Mouse (Mus musculus): ENCODE measurements around the gene Gdpd3. TPM values are rescaled to one million over a fixed set of nuclear protein-coding genes. Genes with fewer than 3 reads are reported as not detected.

The Gdpd3 gene
- polyA plus RNA-seq, 1 experiment from 2014 or later, result 2.0 TPM

GRCm38 (mm10) chr7:126767001-126767400, 867 bp downstream of the Gdpd3 start:
- no peak overlapping the region for H3K27ac ChIP-seq (ENCODE audit: low read depth, low read length)
- H3K9ac ChIP-seq (ENCODE audit: low read depth, low read length), result no peak overlapping the region
- no peaks in the 10 kb centered on the region for H3K27me3 ChIP-seq (ENCODE audit: control insufficient read depth, insufficient read depth, low read length)
- WGBS, result 93% methylated on average over 8 of the region's 8 CpGs
- H3K9me3 ChIP-seq (ENCODE audit: control insufficient read depth, low read length), result no peaks in the 10 kb centered on the region
- peaks cover 87% of the 10 kb centered on the region for H3K36me3 ChIP-seq (ENCODE audit: control insufficient read depth, insufficient read depth, low read length)
- no peak overlapping the region for H3K4me2 ChIP-seq (replicated peaks; ENCODE audit: low read depth, low read length)
- H3K4me3 ChIP-seq (ENCODE audit: low read length), result no peak overlapping the region
- no peak for ATAC-seq (ENCODE audit: low FRiP score, low TSS enrichment)
- no peaks in the 10 kb centered on the region for H3K4me1 ChIP-seq (ENCODE audit: control insufficient read depth, insufficient read depth, low read length)

GRCm38 (mm10) chr7:126770784-126771183, 4.7 kb downstream of the Gdpd3 start:
- no peak overlapping the region for H3K4me3 ChIP-seq (ENCODE audit: low read length)
- no peak for ATAC-seq (ENCODE audit: low FRiP score, low TSS enrichment)
- H3K4me1 ChIP-seq (ENCODE audit: control insufficient read depth, insufficient read depth, low read length), result no peaks in the 10 kb centered on the region
- no peak overlapping the region for H3K27ac ChIP-seq (ENCODE audit: low read depth, low read length)
- H3K27me3 ChIP-seq (ENCODE audit: control insufficient read depth, insufficient read depth, low read length), result no peaks in the 10 kb centered on the region
- H3K36me3 ChIP-seq (ENCODE audit: control insufficient read depth, insufficient read depth, low read length), result peaks cover 55% of the 10 kb centered on the region
- WGBS, result 86% methylated on average over 11 of the region's 12 CpGs
- no peaks in the 10 kb centered on the region for H3K9me3 ChIP-seq (ENCODE audit: control insufficient read depth, low read length)
- H3K9ac ChIP-seq (ENCODE audit: low read depth, low read length), result no peak overlapping the region
- no peak overlapping the region for H3K4me2 ChIP-seq (replicated peaks; ENCODE audit: low read depth, low read length)

- ATAC-seq (ENCODE audit: low FRiP score, low TSS enrichment), result no peak
- H3K9ac ChIP-seq (ENCODE audit: low read depth, low read length), result no peak overlapping the region
- H3K4me1 ChIP-seq (ENCODE audit: control insufficient read depth, insufficient read depth, low read length), result peaks cover 9% of the 10 kb centered on the region
- peaks cover 30% of the 10 kb centered on the region for H3K36me3 ChIP-seq (ENCODE audit: control insufficient read depth, insufficient read depth, low read length)
- no peak overlapping the region for H3K27ac ChIP-seq (ENCODE audit: low read depth, low read length)
- WGBS, result 56% methylated on average over 2 of the region's 2 CpGs
- H3K9me3 ChIP-seq (ENCODE audit: control insufficient read depth, low read length), result no peaks in the 10 kb centered on the region
- no peaks in the 10 kb centered on the region for H3K27me3 ChIP-seq (ENCODE audit: control insufficient read depth, insufficient read depth, low read length)
- H3K4me2 ChIP-seq (replicated peaks; ENCODE audit: low read depth, low read length), result no peak overlapping the region
- H3K4me3 ChIP-seq (ENCODE audit: low read length), result no peak overlapping the region
Observed at GRCm38 (mm10) chr7:126773351-126773750, 7.2 kb downstream of the Gdpd3 start.

- no peak overlapping the region for H3K4me2 ChIP-seq (replicated peaks; ENCODE audit: low read depth, low read length)
- WGBS, result 77% methylated on average over 2 of the region's 2 CpGs
- no peak overlapping the region for H3K9ac ChIP-seq (ENCODE audit: low read depth, low read length)
- no peak for ATAC-seq (ENCODE audit: low FRiP score, low TSS enrichment)
- no peaks in the 10 kb centered on the region for H3K9me3 ChIP-seq (ENCODE audit: control insufficient read depth, low read length)
- no peaks in the 10 kb centered on the region for H3K27me3 ChIP-seq (ENCODE audit: control insufficient read depth, insufficient read depth, low read length)
- H3K36me3 ChIP-seq (ENCODE audit: control insufficient read depth, insufficient read depth, low read length), result peaks cover 20% of the 10 kb centered on the region
- H3K27ac ChIP-seq (ENCODE audit: low read depth, low read length), result no peak overlapping the region
- no peak overlapping the region for H3K4me3 ChIP-seq (ENCODE audit: low read length)
- H3K4me1 ChIP-seq (ENCODE audit: control insufficient read depth, insufficient read depth, low read length), result peaks cover 11% of the 10 kb centered on the region
Observed at GRCm38 (mm10) chr7:126774463-126774862, 8.3 kb downstream of the Gdpd3 start.

- Histone ChIP-seq H3K4me3 (ENCODE audit: low read length) (no peak overlapping the region), H3K36me3 (ENCODE audit: control insufficient read depth, insufficient read depth, low read length) (peaks cover 12% of the 10 kb centered on the region), H3K9me3 (ENCODE audit: control insufficient read depth, low read length) (no peaks in the 10 kb centered on the region), H3K9ac (ENCODE audit: low read depth, low read length) (peak overlapping the region; percentile 23; the same call in 1 of the 2 replicates), H3K4me2 (replicated peaks; ENCODE audit: low read depth, low read length) (no peak overlapping the region), H3K27me3 (ENCODE audit: control insufficient read depth, insufficient read depth, low read length) (no peaks in the 10 kb centered on the region), H3K27ac (ENCODE audit: low read depth, low read length) (no peak overlapping the region), H3K4me1 (ENCODE audit: control insufficient read depth, insufficient read depth, low read length) (peaks cover 20% of the 10 kb centered on the region)
- 82% methylated on average over 10 of the region's 10 CpGs for WGBS
- no peak for ATAC-seq (ENCODE audit: low FRiP score, low TSS enrichment)
Observed at GRCm38 (mm10) chr7:126775185-126775977, 9.2 kb downstream of the Gdpd3 start.

GRCm38 (mm10) chr7:126775978-126776234, 9.8 kb downstream of the Gdpd3 start:
- Histone ChIP-seq H3K9ac (ENCODE audit: low read depth, low read length) (peak overlapping the region; percentile 23; the same call in 1 of the 2 replicates), H3K4me1 (ENCODE audit: control insufficient read depth, insufficient read depth, low read length) (peaks cover 22% of the 10 kb centered on the region), H3K9me3 (ENCODE audit: control insufficient read depth, low read length) (no peaks in the 10 kb centered on the region), H3K27ac (ENCODE audit: low read depth, low read length) (no peak overlapping the region; the same call in 1 of the 2 replicates), H3K4me2 (replicated peaks; ENCODE audit: low read depth, low read length) (peak overlapping the region; percentile 97), H3K36me3 (ENCODE audit: control insufficient read depth, insufficient read depth, low read length) (peaks cover 11% of the 10 kb centered on the region), H3K27me3 (ENCODE audit: control insufficient read depth, insufficient read depth, low read length) (no peaks in the 10 kb centered on the region), H3K4me3 (ENCODE audit: low read length) (no peak overlapping the region)
- ATAC-seq (ENCODE audit: low FRiP score, low TSS enrichment), result no peak
- 60% methylated on average over 3 of the region's 3 CpGs for WGBS

GRCm38 (mm10) chr7:126776598-126777057, 10.5 kb downstream of the Gdpd3 start, which contains the start of gene Ypel3:
Ypel3 (plus strand) TSS chr7:126776955.
- H3K4me3 ChIP-seq (ENCODE audit: low read length), result peak within 1 kb of the TSS; percentile 73
- H3K9me3 ChIP-seq (ENCODE audit: control insufficient read depth, low read length), result no peaks in the 10 kb centered on the region
- no peaks in the 10 kb centered on the region for H3K27me3 ChIP-seq (ENCODE audit: control insufficient read depth, insufficient read depth, low read length)
- peaks cover 29% of the 10 kb centered on the region for H3K4me1 ChIP-seq (ENCODE audit: control insufficient read depth, insufficient read depth, low read length)
- peak within 1 kb of the TSS; percentile 82 for H3K9ac ChIP-seq (ENCODE audit: low read depth, low read length)
- ATAC-seq (ENCODE audit: low FRiP score, low TSS enrichment), result peak; percentile 88
- peaks cover 6% of the 10 kb centered on the region; the same call in 1 of the 2 replicates for H3K36me3 ChIP-seq (ENCODE audit: control insufficient read depth, insufficient read depth, low read length)
- peak within 1 kb of the TSS; percentile 77 for H3K27ac ChIP-seq (ENCODE audit: low read depth, low read length)
- WGBS, result under 1% methylated on average over 36 of the region's 37 CpGs
- H3K4me2 ChIP-seq (replicated peaks; ENCODE audit: low read depth, low read length), result peak within 1 kb of the TSS; percentile 97

GRCm38 (mm10) chr7:126777476-126777875, 11.3 kb downstream of the Gdpd3 start:
- Histone ChIP-seq H3K27ac (ENCODE audit: low read depth, low read length) (no peak overlapping the region), H3K9me3 (ENCODE audit: control insufficient read depth, low read length) (no peaks in the 10 kb centered on the region), H3K4me3 (ENCODE audit: low read length) (peak overlapping the region; percentile 73), H3K4me1 (ENCODE audit: control insufficient read depth, insufficient read depth, low read length) (peaks cover 29% of the 10 kb centered on the region), H3K36me3 (ENCODE audit: control insufficient read depth, insufficient read depth, low read length) (peaks cover 6% of the 10 kb centered on the region; the same call in 1 of the 2 replicates), H3K27me3 (ENCODE audit: control insufficient read depth, insufficient read depth, low read length) (no peaks in the 10 kb centered on the region), H3K9ac (ENCODE audit: low read depth, low read length) (peak overlapping the region; percentile 82), H3K4me2 (replicated peaks; ENCODE audit: low read depth, low read length) (peak overlapping the region; percentile 97)
- no peak for ATAC-seq (ENCODE audit: low FRiP score, low TSS enrichment)
- 30% methylated on average over 10 of the region's 10 CpGs for WGBS

- Histone ChIP-seq H3K9me3 (ENCODE audit: control insufficient read depth, low read length) (no peaks in the 10 kb centered on the region), H3K4me3 (ENCODE audit: low read length) (peak overlapping the region; percentile 73), H3K4me1 (ENCODE audit: control insufficient read depth, insufficient read depth, low read length) (peaks cover 29% of the 10 kb centered on the region), H3K4me2 (replicated peaks; ENCODE audit: low read depth, low read length) (no peak overlapping the region; the same call in 1 of the 2 replicates), H3K9ac (ENCODE audit: low read depth, low read length) (no peak overlapping the region), H3K36me3 (ENCODE audit: control insufficient read depth, insufficient read depth, low read length) (peaks cover 6% of the 10 kb centered on the region; the same call in 1 of the 2 replicates), H3K27ac (ENCODE audit: low read depth, low read length) (no peak overlapping the region), H3K27me3 (ENCODE audit: control insufficient read depth, insufficient read depth, low read length) (no peaks in the 10 kb centered on the region)
- 91% methylated on average over 3 of the region's 3 CpGs for WGBS
- ATAC-seq (ENCODE audit: low FRiP score, low TSS enrichment), result no peak
Observed at GRCm38 (mm10) chr7:126778147-126778546, 12.0 kb downstream of the Gdpd3 start.
